Mouse (Mus musculus) lung, embryonic 14.5 days (tissue): ENCODE data around the gene Hoxb3. TPM values are rescaled to one million over a fixed set of nuclear protein-coding genes. Genes with fewer than 3 reads are reported as not detected.

Experiments
- ATAC-seq: fragments of 200-750 bp; cut with Nextera tagmentation; 2 replicates; pipeline ENCODE4 v1.8.0; 2017; ENCODE audit warnings: mild to moderate bottlenecking, moderate TSS enrichment, moderate library complexity; ENCODE audit not compliant: insufficient read depth
- DNase-seq: peaks from one replicate; pipeline ENCODE4 v3.0.0-alpha.2; 2015
- H3K27ac ChIP-seq: fragments of 300-500 bp; sonication (generic); 2 replicates; pipeline ENCODE4 v1.5.1; 2014; ENCODE audit warnings: low read depth, mild to moderate bottlenecking, moderate library complexity
- H3K27me3 ChIP-seq: fragments of 300-500 bp; sonication (generic); 2 replicates; pipeline ENCODE4 v1.6.1; 2014; ENCODE audit warnings: low read length, control low read depth; ENCODE audit not compliant: insufficient read depth
- H3K36me3 ChIP-seq: fragments of 300-500 bp; sonication (generic); 2 replicates; pipeline ENCODE4 v1.6.1; 2014; ENCODE audit warnings: control low read depth; ENCODE audit not compliant: insufficient read depth
- H3K4me1 ChIP-seq: fragments of 300-500 bp; sonication (generic); 2 replicates; pipeline ENCODE4 v1.6.1; 2014; ENCODE audit warnings: antibody characterized with exemption, control low read depth; ENCODE audit not compliant: insufficient read depth
- H3K4me2 ChIP-seq: fragments of 300-500 bp; sonication (generic); 2 replicates; pipeline ENCODE4 v1.6.1; 2014; ENCODE audit warnings: mild to moderate bottlenecking
- H3K4me3 ChIP-seq: fragments of 300-500 bp; sonication (generic); 2 replicates; pipeline ENCODE4 v1.5.1; 2014; ENCODE audit warnings: low read depth, low read length
- H3K9ac ChIP-seq: fragments of 300-500 bp; sonication (generic); 2 replicates; pipeline ENCODE4 v1.6.1; 2014
- H3K9me3 ChIP-seq: fragments of 300-500 bp; sonication (generic); 2 replicates; pipeline ENCODE4 v1.6.1; 2016; ENCODE audit warnings: low read depth, low read length, control low read depth
- CTCF ChIP-seq: IDR thresholded peaks from 2 replicates; pipeline ENCODE4 v1.5.1; 2016; ENCODE audit warnings: antibody characterized with exemption, low read depth
- whole genome bisulfite sequencing: fragments of 180-500 bp; shearing (Covaris S2); extraction: QIAGEN DNeasy Blood & Tissue Kit; methylation state at CpG from one replicate; pipeline ENCODE4 v1.1.7; 2014; 5-methylcytosine and 5-hydroxymethylcytosine counted together
- microRNA counts: library from miRNA; unstranded; fragments of <30 nt; microRNA quantifications from one replicate; lab custom pipeline; 2016
- microRNA-seq: library from miRNA; unstranded; fragments of <30 nt; microRNA quantifications from one replicate; pipeline ENCODE4, GENCODE M21; 2016; ENCODE audit warnings: borderline number of aligned reads
- polyA plus RNA-seq: library from polyadenylated mRNA; unstranded; fragments of >200 nt; fragmentation: Nextera tagmentation; extraction: Ambion mirVana; gene quantifications from 2 replicates; pipeline ENCODE4 v1.2.1, GENCODE M21; 2014

Hoxb3 gene
- polyA plus RNA-seq, 1 experiment from 2014 or later = 6.3 TPM

- Histone ChIP-seq H3K9ac (no peak overlapping the region; the same call in 1 of the 2 replicates), H3K36me3 (no peaks in the 10 kb centered on the region), H3K4me3 (no peak overlapping the region), H3K27ac (peak overlapping the region; percentile 63), H3K27me3 (no peaks in the 10 kb centered on the region), H3K4me2 (peak overlapping the region; percentile 37), H3K4me1 (peaks cover 21% of the 10 kb centered on the region), H3K9me3 (no peaks in the 10 kb centered on the region)
- ATAC-seq = peak; percentile 85
- no peak for TF ChIP-seq CTCF
- 6% methylated on average over 15 of the region's 15 CpGs for WGBS
- DNase-seq = peak; percentile 65
Observed at GRCm38 (mm10) chr11:96396772-96397626, 73.9 kb downstream of the Hoxb3 start.

MicroRNAs within 50 kb of the gene (microRNA counts, 519-probe panel; counts per million panel counts)
- 4,357 counts per million, percentile 90 among the panel's probes with 10 or more counts for microRNA mmu-miR-10a (lab: Ali Mortazavi, UCI)

Small RNA genes lying within 50 kb of the gene (microRNA-seq; reads per million reads assigned to microRNA genes)
- gene Mir10a = 42,954 reads per million, percentile 99 among the genes with 10 or more reads in this experiment

Other genes starting within 250 kb of the Hoxb3 start
- gene Atp5g1, start 247.7 kb upstream of the Hoxb3 start, polyA plus RNA-seq = 725 and 738 TPM in 2 replicates
- not detected in 2 replicates for gene Calcoco2, start 211.4 kb upstream of the Hoxb3 start, polyA plus RNA-seq
- 0.09 TPM in 1 of 2 replicates, not detected in the other for gene Ttll6, start 189.5 kb upstream of the Hoxb3 start, polyA plus RNA-seq
- gene Hoxb13, start 129.0 kb upstream of the Hoxb3 start, polyA plus RNA-seq = not detected in 2 replicates
- 0.08 and 0.22 TPM in 2 replicates for gene Hoxb9, start 51.9 kb upstream of the Hoxb3 start, polyA plus RNA-seq
- 0.99 and 1.4 TPM in 2 replicates for gene Hoxb8, start 41.4 kb upstream of the Hoxb3 start, polyA plus RNA-seq
- 2.1 and 3.5 TPM in 2 replicates for gene Hoxb7, start 36.7 kb upstream of the Hoxb3 start, polyA plus RNA-seq
- gene Hoxb6, start 30.9 kb upstream of the Hoxb3 start, polyA plus RNA-seq = 19.7 and 24.4 TPM in 2 replicates
- gene Hoxb5, start 20.0 kb upstream of the Hoxb3 start, polyA plus RNA-seq = 65.9 and 76.1 TPM in 2 replicates
- 3.8 and 3.9 TPM in 2 replicates for gene Hoxb4, start 5.1 kb upstream of the Hoxb3 start, polyA plus RNA-seq
- gene Hoxb2, start 27.2 kb downstream of the Hoxb3 start, polyA plus RNA-seq = 48.9 and 51.6 TPM in 2 replicates
- gene Hoxb1, start 42.4 kb downstream of the Hoxb3 start, polyA plus RNA-seq = 0.08 TPM in 1 of 2 replicates, not detected in the other
- 0.96 and 1.1 TPM in 2 replicates for gene Skap1, start 141.3 kb downstream of the Hoxb3 start, polyA plus RNA-seq